ENCODE assay signal across 12 mouse cellular contexts in the genomic region with DNA sequence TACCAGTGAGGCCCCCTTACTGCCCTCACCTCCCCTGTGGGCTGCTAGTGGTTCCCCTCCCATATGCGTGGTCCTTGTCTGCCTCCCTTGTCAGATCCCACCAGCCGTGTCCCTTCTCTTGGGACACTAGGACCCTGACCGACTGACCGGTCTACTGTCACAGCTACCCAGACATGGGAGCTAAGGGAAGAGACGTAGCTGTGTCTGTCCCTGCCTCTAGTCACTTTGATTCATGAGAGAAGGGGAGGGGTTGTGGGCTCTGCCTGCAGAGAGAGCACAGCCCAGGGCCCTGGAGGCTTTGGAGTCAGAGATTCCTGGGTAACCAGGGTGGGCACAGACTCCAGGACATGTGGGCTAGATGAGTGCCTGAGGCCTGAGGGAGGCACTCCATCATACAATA.
DNase-seq lines count a peak whose midpoint lies in the region; ATAC-seq and TF ChIP-seq lines count a peak whose summit lies in the region.
"Had no signal": no experiment of that assay in that cellular context is flagged by ENCODE, and none has a peak within 500 bp of the region (broad histone marks: within the 10 kb centered on the region; RNA-seq: fewer than 3 reads in every experiment).

No protein-coding gene starts in this region.

- no peak for TF ChIP-seq CTCF in layer of hippocampus, adult 2 months (conservative IDR thresholded peaks at IDR 0.05)

- WGBS in forebrain, embryonic 10.5 days, result 49% methylated on average over 5 of the region's 5 CpGs
- WGBS in forebrain, embryonic 13.5 days, result 50% methylated on average over 5 of the region's 5 CpGs
- 15% methylated on average over 5 of the region's 5 CpGs for WGBS in hindbrain, embryonic 12.5 days
- 29% methylated on average over 5 of the region's 5 CpGs for WGBS in midbrain, embryonic 15.5 days

- H3K9ac ChIP-seq in forebrain, embryonic 13.5 days, result no peak overlapping the region
- H3K9ac ChIP-seq in hindbrain, embryonic 12.5 days, result peak overlapping the region; percentile 1; the same call in 1 of the 2 replicates
- no peak overlapping the region for H3K9ac ChIP-seq in midbrain, embryonic 15.5 days

- H3K4me2 ChIP-seq in forebrain, embryonic 13.5 days, result no peak overlapping the region
- H3K4me2 ChIP-seq in hindbrain, embryonic 12.5 days (replicated peaks), result no peak overlapping the region
- no peak overlapping the region for H3K4me2 ChIP-seq in midbrain, embryonic 15.5 days

- no peak for DNase-seq in forebrain, embryonic 10.5 days (ENCODE audit: extremely low spot score, low spot score)
- DNase-seq in layer of hippocampus, adult 2 months (ENCODE audit: low spot score in 2 of 2), result no peak
- no peak for DNase-seq in layer of hippocampus, adult 18-20 months (ENCODE audit: low spot score in 2 of 2)
- no peak for DNase-seq in thymus, postnatal 0 days (ENCODE audit: low spot score)
- DNase-seq in cerebellum, postnatal 25 days, result no peak
- DNase-seq: heart, adult 18-20 months; left cerebral cortex, postnatal 4 days; lung, postnatal 4 days had no signal

- H3K9me3 ChIP-seq in forebrain, embryonic 10.5 days, result no peaks in the 10 kb centered on the region
- H3K9me3 ChIP-seq in forebrain, embryonic 13.5 days (replicated peaks), result no peaks in the 10 kb centered on the region
- H3K9me3 ChIP-seq in hindbrain, embryonic 12.5 days (replicated peaks), result no peaks in the 10 kb centered on the region
- H3K9me3 ChIP-seq in midbrain, embryonic 15.5 days, result no peaks in the 10 kb centered on the region
- H3K9me3 ChIP-seq: G1E had no signal

- H3K36me3 ChIP-seq in forebrain, embryonic 10.5 days (replicated peaks), result no peaks in the 10 kb centered on the region
- no peaks in the 10 kb centered on the region for H3K36me3 ChIP-seq in forebrain, embryonic 13.5 days (ENCODE audit: poor library complexity, severe bottlenecking)
- H3K36me3 ChIP-seq in hindbrain, embryonic 12.5 days, result no peaks in the 10 kb centered on the region
- no peaks in the 10 kb centered on the region for H3K36me3 ChIP-seq in midbrain, embryonic 15.5 days (replicated peaks)
- H3K36me3 ChIP-seq: G1E had no signal

- no peak overlapping the region for H3K4me3 ChIP-seq in forebrain, embryonic 10.5 days
- H3K4me3 ChIP-seq in forebrain, embryonic 13.5 days, result no peak overlapping the region
- H3K4me3 ChIP-seq in layer of hippocampus, adult 2 months, result no peak overlapping the region
- no peak overlapping the region for H3K4me3 ChIP-seq in hindbrain, embryonic 12.5 days
- H3K4me3 ChIP-seq in midbrain, embryonic 15.5 days, result no peak overlapping the region

- peaks cover 92% of the 10 kb centered on the region for H3K4me1 ChIP-seq in forebrain, embryonic 10.5 days
- H3K4me1 ChIP-seq in forebrain, embryonic 13.5 days, result peaks cover 90% of the 10 kb centered on the region
- H3K4me1 ChIP-seq in hindbrain, embryonic 12.5 days, result peaks cover 91% of the 10 kb centered on the region
- H3K4me1 ChIP-seq in midbrain, embryonic 15.5 days, result peaks cover 80% of the 10 kb centered on the region

- peaks cover 93% of the 10 kb centered on the region for H3K27me3 ChIP-seq in forebrain, embryonic 10.5 days (ENCODE audit: poor library complexity, severe bottlenecking)
- no peaks in the 10 kb centered on the region for H3K27me3 ChIP-seq in forebrain, embryonic 13.5 days
- H3K27me3 ChIP-seq in hindbrain, embryonic 12.5 days, result peaks cover 4% of the 10 kb centered on the region; the same call in 1 of the 2 replicates
- no peaks in the 10 kb centered on the region for H3K27me3 ChIP-seq in midbrain, embryonic 15.5 days (replicated peaks)

- H3K27ac ChIP-seq in forebrain, embryonic 10.5 days, result peak overlapping the region; percentile 87
- H3K27ac ChIP-seq in forebrain, embryonic 13.5 days, result no peak overlapping the region
- H3K27ac ChIP-seq in layer of hippocampus, adult 2 months, result peak overlapping the region; percentile 36; the same call in 1 of the 2 replicates
- peak overlapping the region; percentile 92 for H3K27ac ChIP-seq in hindbrain, embryonic 12.5 days
- H3K27ac ChIP-seq in midbrain, embryonic 15.5 days, result peak overlapping the region; percentile 69; the same call in 1 of the 2 replicates

- no peak for ATAC-seq in forebrain, embryonic 13.5 days
- peak; percentile 5; the same call in 1 of the 2 replicates for ATAC-seq in hindbrain, embryonic 12.5 days (ENCODE audit: low FRiP score)
- ATAC-seq in midbrain, embryonic 15.5 days (replicated peaks), result no peak
